Comparison of ENCODE assay signal across 12 mouse cellular contexts in genomic region chr5:101239298-101240118, GRCm38 (mm10).
DNase-seq lines count a peak whose midpoint lies in the region; ATAC-seq and TF ChIP-seq lines count a peak whose summit lies in the region.
"Had no signal": no experiment of that assay in that cellular context is flagged by ENCODE, and none has a peak within 500 bp of the region (broad histone marks: within the 10 kb centered on the region; RNA-seq: fewer than 3 reads in every experiment).

No protein-coding gene starts in this region.

- no peak for ATAC-seq in heart, embryonic 12.5 days (ENCODE audit: insufficient number of reproducible peaks, low FRiP score)
- ATAC-seq in heart, embryonic 16.5 days (replicated peaks; ENCODE audit: extremely low read depth, insufficient read depth, low FRiP score) = no peak
- no peak for ATAC-seq in stomach, embryonic 16.5 days (ENCODE audit: insufficient read depth, low FRiP score)
- ATAC-seq: hindbrain, embryonic 16.5 days had no signal

- peak overlapping the region; percentile 51 for H3K4me2 ChIP-seq in heart, embryonic 12.5 days
- H3K4me2 ChIP-seq in heart, embryonic 16.5 days (ENCODE audit: low read depth, low read length) = peak overlapping the region; percentile 54
- peak overlapping the region; percentile 46 for H3K4me2 ChIP-seq in stomach, embryonic 16.5 days (ENCODE audit: low read depth, low read length)
- H3K4me2 ChIP-seq: embryonic facial prominence, embryonic 12.5 days had no signal

- 55% methylated on average over 16 of the region's 16 CpGs for WGBS in heart, embryonic 12.5 days
- 50% methylated on average over 16 of the region's 16 CpGs for WGBS in heart, embryonic 16.5 days
- whole genome bisulfite sequencing in stomach, embryonic 16.5 days = 46% methylated on average over 16 of the region's 16 CpGs
- whole genome bisulfite sequencing in cerebellum, adult 2 months = 74% methylated on average over 16 of the region's 16 CpGs

- H3K9me3 ChIP-seq in heart, embryonic 12.5 days (replicated peaks) = no peaks in the 10 kb centered on the region
- no peaks in the 10 kb centered on the region for H3K9me3 ChIP-seq in heart, embryonic 16.5 days (replicated peaks; ENCODE audit: control insufficient read depth, low read length)
- no peaks in the 10 kb centered on the region for H3K9me3 ChIP-seq in stomach, embryonic 16.5 days (replicated peaks; ENCODE audit: control insufficient read depth, low read length)
- H3K9me3 ChIP-seq: embryonic facial prominence, embryonic 12.5 days had no signal

- no peak for DNase-seq in heart, postnatal 25 days (ENCODE audit: low spot score)
- peak; percentile 1 for DNase-seq in lung, postnatal 14 days
- DNase-seq in cerebellum, adult 11-12 months = no peak
- no peak for DNase-seq in cerebellum, adult 2 months
- no peak for DNase-seq in adipocyte (ENCODE audit: low spot score)
- DNase-seq: midbrain, embryonic 14.5 days had no signal

- no peaks in the 10 kb centered on the region for H3K36me3 ChIP-seq in heart, embryonic 12.5 days
- no peaks in the 10 kb centered on the region for H3K36me3 ChIP-seq in heart, embryonic 16.5 days (ENCODE audit: control insufficient read depth, insufficient read depth)
- no peaks in the 10 kb centered on the region for H3K36me3 ChIP-seq in stomach, embryonic 16.5 days (ENCODE audit: control insufficient read depth, insufficient read depth, low read length)
- H3K36me3 ChIP-seq: embryonic facial prominence, embryonic 12.5 days; G1E had no signal

- H3K27me3 ChIP-seq in heart, embryonic 12.5 days (replicated peaks) = no peaks in the 10 kb centered on the region
- no peaks in the 10 kb centered on the region for H3K27me3 ChIP-seq in heart, embryonic 16.5 days (ENCODE audit: control insufficient read depth, insufficient read depth, low read length)
- no peaks in the 10 kb centered on the region for H3K27me3 ChIP-seq in stomach, embryonic 16.5 days (ENCODE audit: control insufficient read depth, insufficient read depth, low read length)
- H3K27me3 ChIP-seq in cerebellum, adult 2 months (ENCODE audit: control insufficient read depth, insufficient read depth, low read length) = no peaks in the 10 kb centered on the region
- H3K27me3 ChIP-seq: embryonic facial prominence, embryonic 12.5 days had no signal

- H3K9ac ChIP-seq in heart, embryonic 12.5 days = no peak overlapping the region
- H3K9ac ChIP-seq in heart, embryonic 16.5 days (ENCODE audit: low read length) = no peak overlapping the region
- no peak overlapping the region for H3K9ac ChIP-seq in stomach, embryonic 16.5 days (ENCODE audit: low read length)
- H3K9ac ChIP-seq: embryonic facial prominence, embryonic 12.5 days had no signal

- TF ChIP-seq POLR2A in cerebellum, adult 2 months (IDR thresholded peaks at IDR 0.05; ENCODE audit: borderline replicate concordance, insufficient read depth, low read length) = no peak

- no peak overlapping the region for H3K27ac ChIP-seq in heart, embryonic 12.5 days (ENCODE audit: poor library complexity, severe bottlenecking)
- no peak overlapping the region for H3K27ac ChIP-seq in heart, embryonic 16.5 days (ENCODE audit: low read length)
- H3K27ac ChIP-seq in stomach, embryonic 16.5 days (ENCODE audit: low read length) = no peak overlapping the region
- H3K27ac ChIP-seq in cerebellum, adult 2 months (ENCODE audit: insufficient read depth, low read length) = no peak overlapping the region
- H3K27ac ChIP-seq: embryonic facial prominence, embryonic 12.5 days had no signal

- H3K4me1 ChIP-seq in heart, embryonic 12.5 days (replicated peaks) = no peaks in the 10 kb centered on the region
- no peaks in the 10 kb centered on the region for H3K4me1 ChIP-seq in heart, embryonic 16.5 days (ENCODE audit: control insufficient read depth, insufficient read depth, low read length)
- no peaks in the 10 kb centered on the region for H3K4me1 ChIP-seq in stomach, embryonic 16.5 days (ENCODE audit: control insufficient read depth, insufficient read depth, low read length)
- H3K4me1 ChIP-seq in cerebellum, adult 2 months (ENCODE audit: control insufficient read depth, insufficient read depth, low read length) = no peaks in the 10 kb centered on the region

- H3K4me3 ChIP-seq in heart, embryonic 12.5 days = peak overlapping the region; percentile 17; the same call in 1 of the 2 replicates
- H3K4me3 ChIP-seq in heart, embryonic 16.5 days (ENCODE audit: low read length) = peak overlapping the region; percentile 46
- H3K4me3 ChIP-seq in stomach, embryonic 16.5 days (replicated peaks; ENCODE audit: low read length) = peak overlapping the region; percentile 41
- H3K4me3 ChIP-seq in cerebellum, adult 2 months (replicated peaks; ENCODE audit: insufficient read depth, low read depth, low read length) = no peak overlapping the region
- H3K4me3 ChIP-seq: embryonic facial prominence, embryonic 12.5 days had no signal

- intact Hi-C loops in heart, postnatal 25 days (cut with DNase I) = no loop called here

- no peak for TF ChIP-seq CTCF in cerebellum, adult 2 months (IDR thresholded peaks at IDR 0.05; ENCODE audit: borderline replicate concordance, insufficient read depth, low read depth, low read length)
